Mouse (Mus musculus) midbrain, embryonic 11.5 days (tissue): ENCODE data around the gene Tex14. TPM values are rescaled to one million over a fixed set of nuclear protein-coding genes. Genes with fewer than 3 reads are reported as not detected.

Experiments used
- ATAC-seq: fragments of 200-750 bp; cut with Nextera tagmentation; 2 replicates; pipeline ENCODE4 v1.8.0; 2017; ENCODE audit warnings: moderate TSS enrichment, moderate library complexity; ENCODE audit not compliant: low FRiP score
- DNase-seq: peaks from one replicate; pipeline ENCODE4 v3.0.0; 2015; ENCODE audit warnings: low spot score; ENCODE audit errors: missing footprints
- H3K27ac ChIP-seq: fragments of 300-500 bp; sonication (generic); 2 replicates; pipeline ENCODE4 v1.5.1; 2014; ENCODE audit warnings: low read depth, low read length
- H3K27me3 ChIP-seq: fragments of 300-500 bp; sonication (generic); 2 replicates; pipeline ENCODE4 v1.6.1; 2014; ENCODE audit warnings: mild to moderate bottlenecking, low read length, moderate library complexity, mixed read lengths; ENCODE audit not compliant: control insufficient read depth, insufficient read depth
- H3K36me3 ChIP-seq: fragments of 300-500 bp; sonication (generic); 2 replicates; pipeline ENCODE4 v1.6.1; 2014; ENCODE audit warnings: mild to moderate bottlenecking, low read length, moderate library complexity, mixed read lengths; ENCODE audit not compliant: control insufficient read depth, insufficient read depth
- H3K4me1 ChIP-seq: fragments of 300-500 bp; sonication (generic); 2 replicates; pipeline ENCODE4 v1.6.1; 2014; ENCODE audit warnings: low read length; ENCODE audit not compliant: control insufficient read depth, insufficient read depth
- H3K4me2 ChIP-seq: fragments of 300-500 bp; sonication (generic); 2 replicates; pipeline ENCODE4 v1.6.1; 2014; ENCODE audit warnings: mild to moderate bottlenecking, moderate library complexity
- H3K4me3 ChIP-seq: fragments of 300-500 bp; sonication (generic); 2 replicates; pipeline ENCODE4 v1.5.1; 2014; ENCODE audit warnings: low read depth, low read length
- H3K9ac ChIP-seq: fragments of 300-500 bp; sonication (generic); 2 replicates; pipeline ENCODE4 v1.6.1; 2014; ENCODE audit warnings: low read length
- H3K9me3 ChIP-seq: fragments of 300-500 bp; sonication (generic); 2 replicates; pipeline ENCODE4 v1.6.1; 2016; ENCODE audit warnings: low read length; ENCODE audit not compliant: control insufficient read depth
- WGBS: fragments of 180-500 bp; shearing (Covaris S2); extraction: QIAGEN DNeasy Blood & Tissue Kit; methylation state at CpG from one replicate; pipeline ENCODE4 v1.1.7; 2014; 5-methylcytosine and 5-hydroxymethylcytosine counted together
- polyA plus RNA-seq: library from polyadenylated mRNA; unstranded; fragments of >200 nt; fragmentation: Nextera tagmentation; extraction: Ambion mirVana; gene quantifications from 2 replicates; pipeline ENCODE4 v1.2.1, GENCODE M21; 2014

Tex14 gene
- polyA plus RNA-seq, 1 experiment from 2014 or later: 0.30 TPM

DNA sequence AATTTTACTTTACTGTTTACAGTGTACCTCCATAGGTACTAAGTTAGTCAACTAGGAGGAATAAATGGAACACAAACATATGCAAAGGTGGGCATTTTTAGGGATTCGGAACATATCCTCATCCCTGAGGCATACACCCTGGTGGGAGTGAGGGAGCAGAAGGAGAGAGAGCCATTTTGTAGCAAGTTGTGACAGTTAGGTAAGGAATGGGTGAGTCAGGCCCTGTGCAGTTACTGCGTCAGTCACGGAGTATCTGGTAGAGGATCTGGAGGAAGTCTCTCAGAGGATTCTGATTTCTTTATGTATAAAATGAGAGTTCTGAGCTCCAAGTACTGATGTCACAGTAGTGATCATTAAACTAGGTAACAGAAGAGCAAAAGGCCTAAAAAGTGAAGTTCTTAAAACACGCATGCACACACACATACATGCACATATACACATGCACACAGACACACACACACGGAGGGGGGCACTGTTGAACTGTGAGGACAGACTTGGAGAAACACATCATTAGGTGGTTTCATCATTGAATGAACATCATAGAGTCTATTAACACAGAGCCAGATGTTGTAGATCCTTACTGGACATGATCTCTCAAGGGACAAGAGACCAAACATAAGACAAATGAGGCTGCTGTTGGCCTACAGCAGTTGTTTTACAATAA lies 182.5 kb downstream of the Tex14 start:
- Histone ChIP-seq H3K9ac (no peak overlapping the region), H3K9me3 (no peaks in the 10 kb centered on the region), H3K27ac (no peak overlapping the region), H3K27me3 (no peaks in the 10 kb centered on the region), H3K4me1 (peaks cover 8% of the 10 kb centered on the region), H3K4me3 (no peak overlapping the region), H3K4me2 (no peak overlapping the region), H3K36me3 (no peaks in the 10 kb centered on the region)
- ATAC-seq (no peak), DNase-seq (no peak)
- 91% methylated on average over 5 of the region's 5 CpGs for WGBS

DNA sequence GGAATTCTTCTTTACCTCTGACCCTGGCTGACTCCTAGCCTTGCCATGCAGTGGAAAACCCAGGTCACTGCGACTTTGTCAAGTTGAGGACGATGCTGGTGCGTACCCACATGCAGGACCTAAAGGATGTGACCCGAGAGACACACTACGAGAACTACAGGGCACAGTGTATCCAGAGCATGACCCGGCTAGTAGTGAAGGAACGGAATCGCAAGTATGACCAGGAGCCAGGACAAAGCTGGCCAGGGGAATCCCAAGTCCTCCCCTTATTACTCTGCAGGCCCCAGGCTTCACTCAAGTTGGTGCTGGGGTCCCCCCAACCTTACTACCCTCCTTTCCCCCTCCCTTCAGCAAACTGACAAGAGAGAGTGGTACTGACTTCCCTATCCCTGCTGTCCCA lies 184.7 kb downstream of the Tex14 start:
- no peak for DNase-seq
- no peak for ATAC-seq
- peaks cover 25% of the 10 kb centered on the region for H3K4me1 ChIP-seq
- WGBS: 90% methylated on average over 8 of the region's 8 CpGs
- H3K4me3 ChIP-seq: no peak overlapping the region
- H3K36me3 ChIP-seq: no peaks in the 10 kb centered on the region
- no peaks in the 10 kb centered on the region for H3K9me3 ChIP-seq
- H3K9ac ChIP-seq: no peak overlapping the region
- no peak overlapping the region for H3K27ac ChIP-seq
- no peak overlapping the region for H3K4me2 ChIP-seq
- H3K27me3 ChIP-seq: no peaks in the 10 kb centered on the region

DNA sequence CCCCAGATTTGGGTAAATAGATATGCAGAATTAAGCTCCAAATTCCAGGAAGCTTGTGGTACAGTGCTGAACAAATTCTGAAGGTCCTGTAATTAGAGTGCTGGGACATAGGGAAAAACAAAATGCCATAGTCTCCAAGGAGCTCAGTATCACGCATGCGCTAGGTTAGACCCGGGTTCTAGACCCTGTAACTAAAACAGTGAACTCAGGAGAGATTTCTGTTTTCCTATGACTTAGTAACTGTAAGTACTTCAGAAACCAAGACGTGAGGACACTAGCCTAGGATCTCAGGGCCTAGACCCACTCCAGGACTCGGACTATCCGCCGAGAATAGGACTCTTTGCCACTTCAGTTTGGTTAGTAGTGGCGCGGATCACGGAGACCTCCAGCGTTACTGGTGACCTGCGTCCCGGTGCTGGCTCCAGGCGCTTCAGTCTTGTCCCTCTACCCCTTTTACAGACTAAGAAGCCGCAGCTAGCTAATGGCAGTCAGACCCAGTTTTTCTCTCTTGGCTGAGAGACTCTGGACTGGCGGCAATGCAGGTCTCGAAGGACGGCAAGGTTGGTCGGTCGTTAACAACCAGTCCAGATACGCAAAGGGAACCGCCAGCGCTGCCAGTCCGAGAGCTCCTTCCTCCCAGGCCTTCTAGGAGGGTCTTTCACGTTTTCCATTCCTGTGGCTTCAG lies 186.1 kb downstream of the Tex14 start:
- DNase-seq (peak; percentile 94), ATAC-seq (no peak)
- peak overlapping the region; percentile 67; the same call in 1 of the 2 replicates for H3K27ac ChIP-seq
- H3K4me3 ChIP-seq: peak overlapping the region; percentile 83
- H3K9me3 ChIP-seq: no peaks in the 10 kb centered on the region
- peak overlapping the region; percentile 88 for H3K9ac ChIP-seq
- peaks cover 32% of the 10 kb centered on the region for H3K4me1 ChIP-seq
- peak overlapping the region; percentile 84 for H3K4me2 ChIP-seq
- 2% methylated on average over 25 of the region's 25 CpGs for WGBS
- no peaks in the 10 kb centered on the region for H3K36me3 ChIP-seq
- H3K27me3 ChIP-seq: no peaks in the 10 kb centered on the region

DNA sequence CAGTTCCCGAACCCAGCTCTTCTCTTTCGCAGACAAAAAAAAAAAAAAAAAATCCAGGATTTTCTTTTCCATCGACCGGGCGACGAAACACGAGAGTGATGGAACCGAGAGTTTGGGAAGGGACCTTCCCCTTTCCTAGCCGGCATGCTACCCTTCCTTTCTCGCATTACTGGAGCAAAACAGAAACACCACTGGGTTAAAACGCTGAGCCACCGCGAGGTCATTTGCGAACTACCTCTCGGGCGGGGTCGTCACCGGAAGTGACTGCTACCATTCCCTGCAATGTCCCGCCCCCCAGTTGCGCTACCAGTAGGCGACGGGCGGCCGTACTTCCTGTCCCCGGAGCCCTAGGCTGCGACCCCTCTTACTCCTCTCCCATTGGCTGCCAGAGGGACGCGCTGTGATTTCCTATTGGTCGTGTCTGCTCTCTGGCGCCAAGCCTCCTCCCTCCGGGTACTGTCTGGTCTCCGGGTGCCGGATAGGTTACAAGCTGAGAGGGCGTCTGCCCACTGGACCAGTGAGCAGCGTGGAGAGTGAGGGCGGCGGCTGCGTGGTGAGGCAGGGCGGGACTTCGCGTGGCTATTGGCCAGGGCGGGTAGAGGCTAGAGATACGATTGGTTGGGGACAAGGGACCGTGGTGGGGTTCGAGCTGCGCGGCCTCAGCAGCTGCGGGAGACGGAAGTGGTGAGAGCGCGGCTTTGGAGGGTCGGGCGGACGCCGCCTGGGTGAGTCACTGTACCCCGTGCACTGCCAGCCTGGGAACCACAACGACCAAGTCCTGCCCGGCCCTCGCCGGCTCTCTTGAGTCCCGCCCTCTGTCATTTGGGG lies 186.9 kb downstream of the Tex14 start, which contains the start of gene Mtmr4:
Gene Mtmr4 (plus strand): TSS at position 637 of the 828 bp plus-strand sequence.
- DNase-seq (peak; percentile 98), ATAC-seq (peak; percentile 98)
- Histone ChIP-seq H3K4me3 (peak within 1 kb of the TSS; percentile 83), H3K27ac (peak within 1 kb of the TSS; percentile 83), H3K9me3 (no peaks in the 10 kb centered on the region), H3K27me3 (no peaks in the 10 kb centered on the region), H3K9ac (peak within 1 kb of the TSS; percentile 88), H3K36me3 (no peaks in the 10 kb centered on the region), H3K4me2 (peak within 1 kb of the TSS; percentile 84), H3K4me1 (peaks cover 39% of the 10 kb centered on the region)
- WGBS: under 1% methylated on average over 61 of the region's 61 CpGs

DNA sequence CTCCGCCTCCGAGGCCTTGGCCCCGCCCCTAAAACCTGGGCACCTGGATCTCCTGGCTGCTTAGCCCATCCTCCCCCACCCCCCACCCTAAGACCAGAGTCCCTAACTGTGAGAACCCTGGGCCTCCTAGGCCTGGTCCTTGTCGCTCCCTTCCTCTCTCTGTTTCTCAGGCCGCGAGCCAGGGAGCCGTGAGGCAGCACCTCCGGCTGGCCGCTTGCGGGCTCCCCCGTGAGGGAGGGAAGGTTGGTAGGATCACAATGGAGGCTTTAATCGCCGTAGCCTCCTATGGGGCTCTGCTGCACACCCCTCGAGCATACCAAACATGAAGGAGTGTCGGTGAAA lies 187.5 kb downstream of the Tex14 start:
- DNase-seq: no peak
- H3K36me3 ChIP-seq: peaks cover 1% of the 10 kb centered on the region; the same call in 1 of the 2 replicates
- H3K9ac ChIP-seq: peak overlapping the region; percentile 84
- H3K9me3 ChIP-seq: no peaks in the 10 kb centered on the region
- H3K27me3 ChIP-seq: no peaks in the 10 kb centered on the region
- WGBS: under 1% methylated on average over 15 of the region's 15 CpGs
- H3K4me3 ChIP-seq: peak overlapping the region; percentile 83
- H3K4me2 ChIP-seq: peak overlapping the region; percentile 79
- H3K4me1 ChIP-seq: peaks cover 42% of the 10 kb centered on the region
- no peak for ATAC-seq
- peak overlapping the region; percentile 83 for H3K27ac ChIP-seq

DNA sequence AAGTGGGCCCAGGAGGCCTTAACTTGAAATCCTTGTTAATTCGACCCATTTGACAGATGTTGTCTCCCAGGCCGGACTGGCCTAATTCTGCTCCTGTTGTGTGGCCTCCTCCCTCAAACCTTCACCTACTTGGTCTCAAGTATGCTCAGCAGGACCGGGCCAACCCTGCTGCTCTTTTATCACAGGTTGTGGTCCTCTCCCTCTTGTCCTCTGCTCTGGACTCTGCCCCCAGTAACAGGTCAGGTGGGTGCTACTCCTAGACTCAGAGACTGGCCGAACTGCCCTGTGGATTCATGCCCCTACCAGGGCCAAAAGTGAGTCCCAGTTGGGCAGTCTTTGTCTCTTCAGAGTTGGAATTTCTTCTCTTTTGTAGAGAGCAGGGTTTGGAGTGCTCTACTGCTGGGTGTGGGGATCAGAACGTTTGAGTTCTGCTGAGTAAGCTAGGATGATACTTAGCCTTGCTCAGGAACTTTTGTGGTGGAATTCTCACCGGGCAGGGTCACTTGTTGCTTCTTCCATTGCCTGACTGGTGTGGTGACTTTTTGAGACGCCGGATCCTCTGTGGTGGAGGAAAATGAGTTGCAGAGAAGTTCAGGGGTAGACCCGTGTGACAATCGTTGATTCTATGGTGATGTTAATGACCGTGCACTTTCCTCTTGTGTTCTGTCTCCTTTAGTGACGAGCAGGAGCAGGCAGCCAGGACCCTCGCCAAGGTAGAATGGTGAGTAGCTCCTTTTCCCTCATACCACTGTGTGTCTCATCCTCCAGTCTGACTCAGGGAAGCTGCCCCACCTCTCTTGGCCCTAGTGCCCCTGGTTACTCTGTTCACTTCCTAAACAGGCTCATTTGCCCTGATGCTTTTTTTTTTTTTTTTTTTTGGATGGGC lies 188.1 kb downstream of the Tex14 start:
- H3K4me2 ChIP-seq: peak overlapping the region; percentile 79
- DNase-seq: no peak
- 38% methylated on average over 13 of the region's 13 CpGs for WGBS
- H3K9me3 ChIP-seq: no peaks in the 10 kb centered on the region
- H3K27me3 ChIP-seq: no peaks in the 10 kb centered on the region
- peak overlapping the region; percentile 84 for H3K9ac ChIP-seq
- ATAC-seq: no peak
- peaks cover 2% of the 10 kb centered on the region; the same call in 1 of the 2 replicates for H3K36me3 ChIP-seq
- peaks cover 42% of the 10 kb centered on the region for H3K4me1 ChIP-seq
- peak overlapping the region; percentile 83 for H3K4me3 ChIP-seq
- peak overlapping the region; percentile 83; the same call in 1 of the 2 replicates for H3K27ac ChIP-seq

DNA sequence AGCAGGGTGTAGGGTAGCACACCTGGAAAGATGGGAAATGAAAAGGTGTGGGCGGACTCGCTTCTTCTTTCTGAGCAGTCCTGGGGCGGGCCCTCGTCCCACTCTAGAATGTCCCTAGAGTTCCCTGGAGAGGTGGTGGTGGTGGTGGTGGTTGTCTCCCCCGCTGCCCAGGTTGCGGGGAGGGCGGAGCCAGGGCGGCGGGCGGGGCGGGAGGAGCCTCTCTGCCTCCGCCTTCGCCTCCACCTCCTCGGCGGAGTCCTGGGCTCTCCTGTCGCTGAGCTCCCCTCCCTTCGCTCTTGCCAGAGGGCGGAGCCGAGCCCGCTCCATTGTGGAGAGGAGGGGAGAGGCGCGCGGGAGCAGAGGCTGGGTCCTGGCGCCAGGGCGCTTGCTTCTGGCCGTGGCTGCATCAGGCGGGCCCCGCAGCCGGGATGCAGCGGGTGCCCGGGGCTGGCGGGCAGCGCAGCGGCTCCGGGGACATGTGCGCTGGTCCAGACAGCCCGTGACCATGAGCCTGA lies 190.5 kb downstream of the Tex14 start:
- Histone ChIP-seq H3K27me3 (no peaks in the 10 kb centered on the region), H3K4me2 (peak overlapping the region; percentile 93), H3K36me3 (peaks cover 19% of the 10 kb centered on the region), H3K27ac (peak overlapping the region; percentile 55), H3K9me3 (no peaks in the 10 kb centered on the region), H3K9ac (peak overlapping the region; percentile 94), H3K4me1 (peaks cover 39% of the 10 kb centered on the region), H3K4me3 (peak overlapping the region; percentile 58)
- WGBS: under 1% methylated on average over 33 of the region's 37 CpGs
- DNase-seq: peak; percentile 95
- peak; percentile 64 for ATAC-seq

DNA sequence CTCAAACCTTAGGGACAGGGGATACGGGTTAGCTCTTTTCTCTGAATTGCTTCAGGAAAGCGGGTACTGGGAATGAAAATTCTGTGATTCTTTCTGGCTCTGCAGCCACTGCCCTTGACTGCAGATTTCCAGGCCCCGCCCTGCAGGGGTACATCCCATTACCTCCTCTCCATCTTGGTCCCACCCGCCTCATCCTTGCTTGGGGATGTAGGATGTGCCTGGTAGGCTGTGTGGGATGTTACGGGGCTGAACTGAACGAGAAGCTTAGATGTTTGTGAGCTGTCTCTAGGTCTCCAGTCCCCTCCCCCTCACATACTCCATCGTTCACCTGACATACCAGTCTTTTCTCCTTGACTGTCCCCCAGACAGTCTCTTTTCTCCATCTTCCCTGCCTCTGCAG lies 191.1 kb downstream of the Tex14 start:
- peak overlapping the region; percentile 93 for H3K4me2 ChIP-seq
- DNase-seq (no peak), ATAC-seq (no peak)
- 7% methylated on average over 7 of the region's 7 CpGs for WGBS
- no peaks in the 10 kb centered on the region for H3K27me3 ChIP-seq
- peak overlapping the region; percentile 58 for H3K4me3 ChIP-seq
- H3K9me3 ChIP-seq: no peaks in the 10 kb centered on the region
- peak overlapping the region; percentile 55 for H3K27ac ChIP-seq
- peak overlapping the region; percentile 94 for H3K9ac ChIP-seq
- peaks cover 25% of the 10 kb centered on the region for H3K36me3 ChIP-seq
- H3K4me1 ChIP-seq: peaks cover 34% of the 10 kb centered on the region
